Mouse (Mus musculus) MEL (cell line): Measurements from ENCODE around the gene Clptm1.

Source experiments
- CTCF ChIP-seq, 3 experiments: IDR thresholded peaks in 2 of 3; conservative IDR thresholded peaks in 1 of 3; 2 replicates each; pipeline ENCODE4 v1.5.1; 2011 to 2012; ENCODE audit warnings: low read length in 3 of 3, low read depth in 2 of 3, mild to moderate bottlenecking in 2 of 3, improper control_type of control experiment in 1 of 3, inconsistent platforms in 1 of 3, mixed read lengths in 1 of 3, moderate library complexity in 1 of 3; ENCODE audit not compliant: control insufficient read depth in 1 of 3, insufficient read depth in 1 of 3, poor library complexity in 1 of 3, severe bottlenecking in 1 of 3
- EP300 ChIP-seq, 2 experiments: IDR thresholded peaks; 2 replicates each; pipeline ENCODE4 v1.6.1; 2011; ENCODE audit warnings: improper control_type of control experiment in 2 of 2, low read length in 2 of 2, low read depth in 1 of 2, mild to moderate bottlenecking in 1 of 2
- GABPA ChIP-seq: IDR thresholded peaks from 2 replicates; pipeline ENCODE4 v1.6.1; 2012; ENCODE audit warnings: low read depth, mild to moderate bottlenecking, inconsistent platforms, low read length, improper control_type of control experiment, moderate library complexity
- KAT2A ChIP-seq: conservative IDR thresholded peaks from 2 replicates; pipeline ENCODE4 v1.6.1; 2012; ENCODE audit warnings: low read depth, low read length, improper control_type of control experiment, inconsistent platforms
- MAZ ChIP-seq: IDR thresholded peaks from 2 replicates; pipeline ENCODE4 v1.6.1; 2012; ENCODE audit warnings: low read depth, mild to moderate bottlenecking, inconsistent platforms, low read length, improper control_type of control experiment
- MEF2A ChIP-seq: IDR thresholded peaks from 2 replicates; pipeline ENCODE4 v1.6.1; 2014; ENCODE audit warnings: low read depth, mild to moderate bottlenecking, inconsistent platforms, low read length, improper control_type of control experiment; ENCODE audit not compliant: poor library complexity, insufficient replicate concordance, severe bottlenecking; ENCODE audit errors: extremely low read depth
- SIN3A ChIP-seq: IDR thresholded peaks from 2 replicates; pipeline ENCODE4 v1.6.1; 2012; ENCODE audit warnings: low read length, improper control_type of control experiment, inconsistent platforms
- SMC3 ChIP-seq: IDR thresholded peaks from 2 replicates; pipeline ENCODE4 v1.6.1; 2011; ENCODE audit warnings: low read depth, low read length, improper control_type of control experiment
- TCF12 ChIP-seq: IDR thresholded peaks from 2 replicates; pipeline ENCODE4 v1.6.1; 2014; ENCODE audit warnings: low read depth, mild to moderate bottlenecking, inconsistent platforms, low read length, improper control_type of control experiment, moderate library complexity
- UBTF ChIP-seq: IDR thresholded peaks from 2 replicates; pipeline ENCODE4 v1.6.1; 2012; ENCODE audit warnings: low read depth, mild to moderate bottlenecking, inconsistent platforms, low read length, improper control_type of control experiment, moderate library complexity, borderline replicate concordance; ENCODE audit not compliant: insufficient read depth
- ZKSCAN1 ChIP-seq: IDR thresholded peaks from 2 replicates; pipeline ENCODE4 v1.6.1; 2012; ENCODE audit warnings: low read depth, mild to moderate bottlenecking, inconsistent platforms, low read length, improper control_type of control experiment, moderate library complexity
- ZMIZ1 ChIP-seq: IDR thresholded peaks from 2 replicates; pipeline ENCODE4 v1.6.1; 2012; ENCODE audit warnings: low read depth, mild to moderate bottlenecking, inconsistent platforms, low read length, improper control_type of control experiment, moderate library complexity

DNA sequence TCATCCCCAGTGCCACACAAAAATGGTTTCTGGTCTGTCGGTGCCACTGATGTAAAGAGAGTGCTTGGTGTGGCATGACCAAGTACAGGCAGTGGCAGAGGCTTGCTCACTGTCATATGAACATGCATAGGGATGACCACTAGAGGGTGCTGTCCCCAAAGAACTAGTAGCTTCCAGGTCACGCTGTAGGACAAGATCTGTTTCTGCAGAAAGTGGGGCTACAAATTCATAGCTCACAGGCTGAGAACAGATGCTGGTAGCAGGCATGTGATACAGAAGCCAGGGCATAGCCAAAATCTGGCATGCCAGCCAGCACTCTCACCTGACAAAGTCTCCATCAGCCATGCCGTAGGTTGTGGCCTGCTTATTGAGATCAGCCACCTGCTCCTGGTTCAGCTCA, 74.9 kb downstream of the Clptm1 start:
- no peak for TF ChIP-seq SIN3A
- no peak for TF ChIP-seq TCF12
- TF ChIP-seq MEF2A, result no peak
- peak; percentile 80 to 95 (median 91) for TF ChIP-seq CTCF (IDR thresholded peaks at IDR 0.05 in 2 of 3, conservative IDR thresholded peaks at IDR 0.05 in 1 of 3; ENCODE audit: control insufficient read depth in 1 of 3, insufficient read depth in 1 of 3, low read depth in 2 of 3, low read length in 3 of 3, poor library complexity in 1 of 3, severe bottlenecking in 1 of 3)
- TF ChIP-seq ZKSCAN1, result no peak
- no peak for TF ChIP-seq EP300 (IDR thresholded peaks at IDR 0.05; ENCODE audit: low read depth in 1 of 2, low read length in 2 of 2)
- TF ChIP-seq GABPA, result no peak
- TF ChIP-seq KAT2A, result no peak
- no peak for TF ChIP-seq MAZ
- TF ChIP-seq UBTF, result no peak
- peak; percentile 58 for TF ChIP-seq SMC3
- 0 out of 2 replicates have a peak, but pooled peaks have one; percentile 19 for TF ChIP-seq ZMIZ1
